Mouse (Mus musculus): Measurements from ENCODE around the gene E2f2.
A peak's percentile ranks its signal among the peaks of the same experiment; 100 is the strongest.

The E2f2 gene

DNA sequence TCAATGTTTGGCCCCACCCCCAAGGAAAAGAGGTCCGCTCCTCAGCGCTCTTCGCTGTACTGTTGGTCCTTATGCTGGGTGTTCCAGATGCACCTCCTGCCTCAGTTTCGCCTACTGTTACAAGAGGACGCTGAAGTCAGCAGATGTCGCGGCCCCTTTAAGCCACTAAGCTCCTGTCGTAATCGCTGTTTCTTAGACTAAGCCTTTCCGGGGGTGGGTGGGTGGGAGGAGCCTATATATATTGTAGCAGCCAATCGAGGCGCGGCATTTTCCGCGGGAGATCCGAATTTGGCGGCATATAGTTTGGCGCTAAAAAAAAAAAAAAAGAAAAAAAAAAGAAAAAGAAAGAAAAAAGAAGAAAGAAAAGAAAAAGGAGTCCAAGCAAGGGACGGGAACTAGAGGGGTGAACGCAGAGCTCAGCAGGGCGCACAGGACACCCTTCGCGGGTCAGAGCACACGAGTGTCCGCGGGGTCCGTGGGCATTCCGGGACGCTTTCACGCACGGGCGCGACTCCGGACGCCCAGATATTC lies at the start of gene E2f2:
E2f2 (plus strand) TSS at position 384 of the 531 bp plus-strand sequence.
- DNase-seq (ENCODE audit: extremely low read depth, low read depth), result peak; percentile 71

DNA sequence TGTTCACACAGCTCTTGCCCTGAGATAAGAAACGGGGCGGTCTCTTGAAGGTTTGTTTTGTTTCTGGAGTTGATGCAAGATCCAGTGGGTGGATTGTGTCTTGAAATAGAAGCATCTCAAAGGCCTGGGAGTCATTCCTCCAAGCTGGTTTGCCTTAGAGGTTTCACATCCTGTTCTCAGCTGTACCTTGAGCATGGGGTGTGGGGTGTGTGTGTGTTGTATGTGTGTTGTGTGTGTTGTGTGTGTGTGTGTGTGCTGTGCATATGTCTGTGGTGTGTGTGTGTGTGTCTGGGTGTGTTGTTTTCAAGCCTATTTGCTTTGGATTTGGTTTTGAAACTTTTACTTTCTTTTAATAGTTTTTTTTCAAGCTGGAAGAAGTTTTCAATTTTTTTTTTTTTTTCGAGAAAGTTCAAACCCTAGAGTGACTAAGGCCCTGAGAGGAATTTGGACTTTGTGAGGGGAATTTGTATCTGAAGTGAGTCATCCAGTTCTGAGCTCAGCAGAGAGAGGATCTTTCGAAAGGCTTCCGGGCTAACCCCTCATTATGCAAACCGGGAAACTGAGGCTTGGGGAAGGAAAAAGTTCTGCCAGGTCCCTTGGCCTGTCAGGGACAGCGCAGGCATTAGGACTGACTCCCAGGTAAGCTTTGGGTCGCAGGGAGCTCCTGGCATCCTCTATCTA lies 48.9 kb upstream of the E2f2 start:
- DNase-seq (ENCODE audit: extremely low read depth, low read depth), result no peak

DNA sequence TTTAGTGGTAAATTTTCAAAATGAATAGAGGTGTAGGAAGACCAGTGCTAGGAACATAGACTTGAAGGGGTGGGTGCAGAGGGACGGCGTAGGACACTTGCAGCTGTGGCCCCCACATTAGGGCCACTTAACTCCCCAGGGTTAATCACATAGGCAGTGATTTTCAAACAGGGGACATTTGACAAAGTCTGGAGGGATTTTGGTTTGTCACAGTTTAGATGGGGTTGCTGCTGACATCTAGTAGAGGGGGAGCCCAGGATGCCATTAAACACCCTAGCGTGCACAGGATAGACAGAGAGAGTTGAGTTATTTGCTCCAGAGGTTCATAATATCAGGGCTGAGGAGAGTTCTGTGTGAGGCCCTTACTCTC lies 48.4 kb upstream of the E2f2 start:
- no peak for DNase-seq (ENCODE audit: extremely low read depth, low read depth)

DNA sequence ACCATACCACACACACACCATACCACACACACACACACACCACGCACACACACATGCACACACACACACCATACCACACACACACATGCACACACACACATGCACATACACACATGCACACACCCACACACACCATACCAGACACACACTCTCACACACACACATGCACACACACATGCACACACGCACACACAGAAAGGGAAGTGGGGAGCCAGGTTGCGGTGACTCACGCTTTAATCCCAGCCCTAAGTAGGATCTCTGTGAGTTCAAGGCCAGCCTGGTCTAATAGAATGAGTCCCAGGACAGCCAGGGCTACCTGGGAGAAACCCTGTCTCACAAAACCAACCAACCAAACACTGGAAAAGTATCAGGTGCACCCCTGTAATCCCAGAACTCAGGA lies 47.6 kb upstream of the E2f2 start:
- no peak for DNase-seq (ENCODE audit: extremely low read depth, low read depth)

DNA sequence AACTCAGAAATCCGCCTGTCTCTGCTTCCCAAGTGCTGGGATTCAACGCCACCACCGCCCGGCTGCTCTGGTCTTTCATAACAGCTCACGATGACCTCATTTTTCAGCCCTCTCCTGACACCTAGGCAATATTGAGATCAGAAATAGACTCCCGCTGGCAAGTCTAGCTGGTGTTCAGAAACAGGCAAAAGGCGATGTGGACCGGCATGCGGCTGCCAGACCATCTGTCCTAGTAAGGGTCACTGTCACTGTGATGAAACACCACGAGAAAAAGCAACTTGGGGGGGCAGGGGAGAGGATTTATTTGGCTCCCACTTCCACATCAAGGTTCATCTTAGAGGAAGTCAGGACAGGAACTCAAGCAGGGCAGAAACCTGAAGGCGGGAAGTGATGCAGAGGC lies 46.7 kb upstream of the E2f2 start:
- no peak for DNase-seq (ENCODE audit: extremely low read depth, low read depth)

DNA sequence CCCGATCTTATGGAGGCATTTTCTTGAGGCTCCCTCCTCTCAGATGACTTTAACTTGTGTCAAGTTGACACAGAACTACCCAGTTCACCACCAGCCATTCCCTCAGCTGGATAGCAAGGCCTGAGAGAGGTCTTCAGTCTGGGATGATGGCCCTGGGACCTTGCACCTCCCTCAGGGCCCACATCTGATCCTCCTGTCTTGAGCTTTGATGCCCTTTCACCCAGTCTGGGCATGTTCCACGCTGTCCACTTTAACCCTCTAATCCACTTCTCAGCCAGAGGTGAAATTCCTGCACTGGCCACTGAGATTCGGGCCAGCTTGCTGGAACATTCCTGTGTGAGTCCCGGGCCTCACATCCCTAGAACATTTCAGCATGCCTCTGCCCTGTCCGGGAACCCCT lies 46.2 kb upstream of the E2f2 start:
- no peak for DNase-seq (ENCODE audit: extremely low read depth, low read depth)

DNA sequence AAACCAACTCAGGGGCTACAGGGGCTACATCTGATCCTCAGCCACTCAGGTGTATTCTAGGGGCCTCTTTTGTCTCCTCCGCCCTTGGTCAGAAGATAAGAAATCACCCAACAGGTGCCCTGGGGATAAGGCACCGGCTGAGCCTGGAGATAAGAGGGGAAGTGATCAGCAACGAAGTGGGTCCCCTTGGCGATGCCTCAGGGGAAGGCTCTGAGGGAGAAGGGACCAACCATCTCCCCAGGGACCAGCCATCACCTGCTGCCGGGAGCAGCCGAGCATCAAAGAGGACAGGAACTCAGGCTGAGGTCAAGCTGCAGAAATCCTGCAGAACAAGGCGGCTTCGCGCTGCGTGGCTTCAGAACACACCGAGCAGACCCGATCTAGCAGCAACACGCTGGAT lies 44.5 kb upstream of the E2f2 start:
- DNase-seq (ENCODE audit: extremely low read depth, low read depth), result no peak

DNA sequence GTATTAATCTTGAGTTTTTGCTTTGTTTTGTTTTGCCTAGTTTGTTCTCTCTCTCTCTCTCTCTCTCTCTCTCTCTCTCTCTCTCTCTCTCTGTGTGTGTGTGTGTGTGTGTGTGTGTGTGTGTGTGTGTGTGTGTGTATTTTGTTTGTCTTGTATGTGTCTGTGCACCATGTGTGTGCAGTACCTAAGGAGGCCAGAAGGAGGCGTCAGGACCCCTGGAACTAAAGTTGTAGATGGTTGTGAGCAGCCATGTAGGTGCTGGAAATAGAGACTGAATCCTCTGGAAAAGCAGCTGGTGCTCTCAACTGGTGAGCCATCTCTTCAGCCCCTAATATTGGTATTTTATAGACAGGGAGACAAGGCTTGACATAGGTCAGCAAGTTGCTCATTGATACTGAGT lies 42.4 kb upstream of the E2f2 start:
- no peak for DNase-seq (ENCODE audit: extremely low read depth, low read depth)

DNA sequence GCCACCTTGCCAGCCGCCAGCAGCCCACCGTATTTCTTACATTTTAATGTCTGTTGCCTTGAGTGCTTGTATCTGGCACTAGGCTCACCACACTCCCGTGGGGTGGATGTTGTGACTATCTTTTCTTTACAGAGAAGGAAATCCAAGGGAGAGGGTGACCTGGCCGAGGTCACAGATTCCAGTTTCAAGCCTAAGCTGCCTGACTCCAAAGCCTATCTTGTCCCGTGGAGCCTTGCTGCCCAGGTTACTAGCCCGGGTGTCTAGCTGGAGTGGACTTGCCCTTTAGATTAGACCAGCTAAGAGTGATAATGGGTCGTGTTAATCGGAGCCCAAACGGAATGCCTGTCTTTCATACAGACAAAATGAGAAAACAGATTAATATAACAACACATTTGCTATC lies 38.4 kb upstream of the E2f2 start:
- no peak for DNase-seq (ENCODE audit: extremely low read depth, low read depth)

DNA sequence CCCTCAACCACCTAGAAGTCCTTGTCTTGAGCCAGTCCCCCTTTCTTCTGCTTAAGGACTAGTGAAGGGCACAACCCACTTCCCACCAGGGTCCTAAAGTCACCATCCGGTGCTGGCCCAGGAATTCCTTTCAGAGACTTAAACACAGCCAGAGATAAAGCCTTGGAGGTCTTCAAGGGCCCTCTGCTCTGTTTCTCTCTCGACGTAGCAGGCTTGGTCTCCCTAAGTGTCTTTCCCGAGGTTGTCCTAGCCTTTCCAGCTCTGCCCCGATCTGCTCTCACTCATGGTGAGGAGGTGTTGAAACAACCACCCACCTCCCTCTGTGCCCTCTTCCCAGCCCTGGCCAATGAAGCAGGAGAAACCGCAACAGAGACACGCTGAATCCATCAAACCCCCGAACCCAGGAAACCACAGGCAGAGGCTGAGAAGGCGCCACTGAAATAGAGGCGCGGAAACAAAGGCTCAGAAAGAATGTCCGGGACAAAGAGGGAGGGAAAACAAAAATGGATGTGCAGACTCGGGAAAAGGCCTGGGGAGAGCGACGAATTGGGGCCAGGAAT lies 37.7 kb upstream of the E2f2 start:
- no peak for DNase-seq (ENCODE audit: extremely low read depth, low read depth)

DNA sequence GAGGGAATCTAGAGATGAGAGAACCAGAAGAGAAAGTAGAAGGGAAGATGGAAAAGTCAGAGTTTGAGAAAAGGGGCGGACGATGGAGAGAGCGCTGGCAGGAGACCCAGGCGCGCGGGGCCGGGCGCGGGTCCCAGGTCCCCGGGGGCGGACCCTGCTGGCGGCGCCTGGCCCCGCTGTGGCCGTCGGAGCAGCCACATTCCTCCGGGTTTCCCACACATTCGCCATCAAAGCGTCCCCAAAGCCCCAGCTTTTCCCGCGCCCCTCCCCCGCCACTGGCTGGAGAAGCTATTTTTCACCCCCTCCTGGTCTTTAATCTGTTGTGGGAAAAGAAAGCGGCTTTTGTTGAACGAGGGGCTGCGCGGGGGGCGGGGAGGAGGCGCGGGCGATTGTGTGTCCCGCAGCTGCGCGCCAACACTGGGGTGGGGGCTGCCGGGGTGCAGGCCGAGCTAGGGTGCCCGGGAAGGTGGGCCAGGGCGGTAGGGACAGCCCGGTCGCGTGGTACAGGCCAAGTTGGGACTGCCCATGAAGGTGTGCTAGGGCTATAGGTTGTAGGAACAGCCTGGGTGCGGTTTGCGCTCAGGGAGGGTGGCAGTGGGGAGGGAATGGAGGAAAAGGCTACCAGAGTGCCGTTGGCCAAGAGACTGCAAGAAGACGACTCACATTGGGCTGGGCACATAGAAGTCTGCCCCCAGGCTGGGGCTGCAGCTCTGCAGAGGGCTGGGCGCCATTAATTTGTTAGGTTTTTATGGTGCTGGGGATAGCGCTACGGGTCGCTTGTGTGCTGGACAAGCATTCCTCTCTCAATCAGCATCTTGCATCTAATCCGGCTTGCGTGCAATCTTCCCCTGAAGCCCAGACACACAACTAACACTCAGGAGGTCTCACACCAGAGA lies 37.0 kb upstream of the E2f2 start:
- DNase-seq (ENCODE audit: extremely low read depth, low read depth), result no peak

DNA sequence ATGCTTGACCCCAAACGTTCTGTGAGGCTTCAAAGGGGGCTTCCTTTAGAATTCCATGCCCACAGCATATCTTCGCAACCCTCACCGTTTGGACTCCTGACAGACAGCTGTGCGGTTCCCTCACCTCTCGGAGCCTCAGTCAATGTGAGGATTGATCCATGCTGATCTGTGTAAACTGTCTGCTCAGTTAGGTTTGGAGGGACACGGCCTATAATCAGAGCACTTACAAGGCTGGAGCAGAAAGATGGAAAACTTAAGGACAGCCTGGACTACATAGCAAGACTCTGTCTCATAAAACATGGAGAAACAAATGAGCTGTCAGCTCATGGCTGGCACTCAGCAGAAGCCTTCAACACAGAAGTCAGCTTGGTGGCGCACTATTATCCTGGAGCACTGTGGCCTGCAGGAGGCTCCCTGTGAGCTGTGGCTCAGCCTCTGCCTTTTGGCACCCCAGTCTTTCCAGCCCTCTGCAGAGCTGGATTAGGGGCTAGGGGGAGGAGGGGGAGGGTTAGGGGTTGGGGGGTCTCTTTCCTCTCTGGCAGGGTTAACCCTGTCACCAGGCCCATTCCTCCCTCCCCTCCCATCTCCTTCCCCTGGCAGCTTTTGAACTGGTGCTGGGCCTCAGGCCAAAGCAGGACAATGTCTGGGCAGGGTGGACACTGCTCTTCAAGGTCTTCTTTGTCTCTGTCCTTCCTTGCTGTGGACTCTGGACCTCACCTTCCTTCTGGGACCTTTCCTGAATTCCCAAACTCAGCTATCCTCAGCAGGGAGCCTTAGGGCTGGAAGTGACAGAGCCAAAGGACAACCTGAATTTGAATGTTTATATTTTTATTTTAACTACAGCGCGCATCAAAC lies 36.1 kb upstream of the E2f2 start:
- DNase-seq (ENCODE audit: extremely low read depth, low read depth), result no peak

DNA sequence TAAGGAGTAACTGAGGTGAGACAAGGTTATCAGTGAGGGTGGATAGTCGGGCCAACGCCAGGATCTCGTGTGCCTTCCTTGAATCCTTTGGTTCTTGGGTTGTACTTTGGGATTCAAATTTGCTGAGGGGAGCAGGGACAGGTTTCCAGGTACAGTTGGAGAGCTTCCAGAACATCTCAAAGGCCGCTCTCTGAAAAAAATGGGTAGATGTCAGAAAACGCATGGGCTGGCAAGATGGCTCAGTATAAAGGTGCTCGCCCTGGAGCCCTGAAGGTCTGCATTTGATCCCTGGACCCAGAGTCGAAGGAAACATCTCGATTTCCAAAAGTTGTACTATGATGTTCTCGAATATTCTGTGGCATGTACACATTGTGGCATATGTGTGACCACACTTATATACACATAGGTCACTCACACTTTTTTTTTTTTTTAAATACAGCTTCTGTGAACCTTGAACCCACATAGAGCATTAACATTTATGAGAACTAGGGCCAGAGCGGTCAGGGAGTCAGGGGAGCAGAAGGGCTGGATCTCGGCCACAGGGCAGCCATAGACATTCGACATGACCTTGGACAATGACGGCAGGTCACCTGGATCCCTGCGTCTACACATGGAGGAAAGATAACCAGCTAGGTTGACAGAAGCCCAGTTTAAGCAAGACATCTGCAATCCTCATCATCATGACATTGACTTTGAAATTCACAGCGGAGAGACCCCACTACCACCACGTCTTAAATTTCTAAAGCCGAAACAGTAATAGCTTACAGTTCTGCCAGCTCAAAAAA lies 32.7 kb upstream of the E2f2 start:
- no peak for DNase-seq (ENCODE audit: extremely low read depth, low read depth)

DNA sequence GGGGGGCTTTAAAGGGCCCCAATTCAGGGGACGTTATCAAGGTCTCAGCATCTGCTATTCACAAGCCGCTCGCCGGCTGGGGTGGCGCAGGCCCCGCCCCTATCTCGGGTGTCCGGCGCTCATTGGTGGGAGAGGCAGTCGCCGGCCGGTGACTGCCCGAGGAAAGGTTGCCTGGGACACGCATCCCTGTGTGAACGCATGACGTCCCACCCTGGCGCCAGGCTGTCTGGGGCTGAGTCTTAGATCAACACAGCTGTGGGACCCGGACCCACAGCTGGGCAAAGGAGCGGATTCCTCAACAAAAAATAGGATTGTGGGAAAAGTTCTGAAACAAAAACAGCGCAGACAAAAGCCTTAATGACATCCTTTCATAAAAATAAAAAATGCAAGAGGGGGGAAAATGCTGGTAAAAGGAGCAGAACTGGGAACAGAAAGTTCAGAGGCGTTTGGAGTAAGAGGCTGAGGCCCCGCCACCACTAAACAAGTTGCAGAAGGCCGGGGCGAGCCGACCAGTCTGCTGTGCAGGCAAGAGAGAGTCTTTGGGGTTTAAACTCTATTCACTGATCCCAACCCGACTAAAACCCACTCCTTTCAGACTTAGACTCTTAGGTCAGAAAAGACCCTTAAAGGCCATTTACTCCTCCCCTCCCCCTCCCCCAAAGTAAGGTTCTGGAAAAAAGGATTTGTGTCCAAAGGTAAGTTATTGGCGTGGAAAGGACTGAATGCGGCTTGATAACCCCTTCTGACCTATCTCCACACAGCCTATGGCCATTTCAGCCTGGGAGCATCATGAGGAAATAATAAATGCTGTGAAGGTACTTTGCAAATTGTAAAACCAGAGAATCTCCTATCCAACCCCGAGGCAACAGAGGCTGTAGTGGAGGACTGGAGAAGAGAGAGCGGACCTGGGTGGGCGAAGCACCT lies 31.6 kb upstream of the E2f2 start:
- peak; percentile 54 for DNase-seq (ENCODE audit: extremely low read depth, low read depth)

DNA sequence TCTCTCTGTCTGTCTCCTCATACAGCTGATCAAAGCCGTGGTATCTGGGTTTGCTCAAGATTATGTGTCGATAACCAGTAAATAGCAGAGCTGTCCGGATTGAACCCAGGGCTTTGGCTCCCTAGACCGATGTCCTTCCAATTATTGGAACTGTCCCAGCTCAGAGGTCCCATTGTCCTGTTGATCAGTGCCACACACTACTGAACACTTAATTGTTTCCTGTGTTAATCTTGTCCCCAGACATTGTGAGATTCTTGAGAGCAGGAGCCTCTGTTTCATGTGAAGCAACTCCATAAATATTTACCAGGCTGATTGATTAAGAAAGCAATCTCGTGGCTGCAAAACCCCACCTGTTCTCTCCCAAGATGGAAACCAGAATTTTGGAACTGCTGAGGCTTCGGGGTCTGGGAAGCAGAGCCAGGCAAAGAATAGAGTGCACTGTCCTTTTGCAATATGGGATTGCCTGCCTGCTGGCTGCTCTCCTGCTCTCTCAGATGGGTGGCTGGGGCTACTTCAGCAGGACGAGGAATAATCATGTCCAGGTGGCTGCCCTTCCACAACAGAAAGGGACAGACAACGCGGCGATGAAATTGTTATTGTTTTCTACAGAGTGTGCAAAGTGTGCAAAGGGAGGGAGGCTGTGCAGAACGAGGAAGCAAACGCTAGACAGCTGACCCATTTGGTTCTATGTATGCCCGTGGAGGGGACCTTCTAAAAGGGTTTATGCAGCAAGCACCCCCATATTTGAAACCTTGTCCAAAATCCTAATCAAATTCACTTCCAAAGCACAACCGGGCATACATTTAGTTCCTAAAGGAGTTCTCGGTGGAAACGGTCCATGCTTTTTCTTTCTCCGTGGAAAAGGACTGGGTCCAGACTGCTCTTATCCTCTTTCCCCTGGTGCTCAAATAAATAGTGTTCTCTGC lies 29.7 kb upstream of the E2f2 start:
- DNase-seq (ENCODE audit: extremely low read depth, low read depth), result no peak

DNA sequence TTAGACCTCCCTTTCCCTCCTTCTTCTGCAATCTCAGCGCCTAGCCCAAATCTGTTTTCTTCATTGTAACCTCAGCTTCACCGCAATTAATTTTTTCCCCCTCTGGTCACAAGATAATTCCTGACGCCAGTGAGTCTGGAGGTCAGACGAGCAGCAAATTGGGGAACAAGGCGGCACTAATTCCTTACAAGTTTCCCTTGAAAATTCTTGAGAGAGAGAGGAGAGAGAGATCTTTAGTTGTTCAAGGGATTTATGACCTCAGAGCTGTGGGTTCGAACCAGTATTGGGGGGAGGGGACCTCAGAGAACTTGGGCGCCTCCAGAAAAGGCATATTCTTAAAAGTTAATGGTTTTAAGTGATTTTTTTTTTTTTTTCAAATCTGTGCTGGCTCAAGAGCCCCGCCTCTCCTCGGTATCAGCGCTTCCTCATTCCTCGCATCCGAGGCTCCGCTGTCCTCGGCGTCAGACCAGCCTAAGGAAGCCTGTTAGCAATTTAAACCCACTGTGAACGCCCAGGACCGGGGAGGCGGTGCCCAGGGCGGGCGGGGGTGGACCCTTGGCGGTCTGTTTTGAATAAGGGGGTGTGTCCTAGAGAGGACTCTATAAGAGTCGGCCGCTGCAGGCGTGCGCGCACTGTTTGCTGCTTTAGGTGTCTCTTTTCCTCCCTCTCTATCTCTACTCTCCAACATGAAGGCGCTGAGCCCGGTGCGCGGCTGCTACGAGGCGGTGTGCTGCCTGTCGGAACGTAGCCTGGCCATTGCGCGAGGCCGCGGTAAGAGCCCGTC lies 28.8 kb upstream of the E2f2 start, which contains the start of gene Id3:
Id3 (plus strand) TSS at position 305 of the 784 bp plus-strand sequence.
- peak; percentile 90 for DNase-seq (ENCODE audit: extremely low read depth, low read depth)

DNA sequence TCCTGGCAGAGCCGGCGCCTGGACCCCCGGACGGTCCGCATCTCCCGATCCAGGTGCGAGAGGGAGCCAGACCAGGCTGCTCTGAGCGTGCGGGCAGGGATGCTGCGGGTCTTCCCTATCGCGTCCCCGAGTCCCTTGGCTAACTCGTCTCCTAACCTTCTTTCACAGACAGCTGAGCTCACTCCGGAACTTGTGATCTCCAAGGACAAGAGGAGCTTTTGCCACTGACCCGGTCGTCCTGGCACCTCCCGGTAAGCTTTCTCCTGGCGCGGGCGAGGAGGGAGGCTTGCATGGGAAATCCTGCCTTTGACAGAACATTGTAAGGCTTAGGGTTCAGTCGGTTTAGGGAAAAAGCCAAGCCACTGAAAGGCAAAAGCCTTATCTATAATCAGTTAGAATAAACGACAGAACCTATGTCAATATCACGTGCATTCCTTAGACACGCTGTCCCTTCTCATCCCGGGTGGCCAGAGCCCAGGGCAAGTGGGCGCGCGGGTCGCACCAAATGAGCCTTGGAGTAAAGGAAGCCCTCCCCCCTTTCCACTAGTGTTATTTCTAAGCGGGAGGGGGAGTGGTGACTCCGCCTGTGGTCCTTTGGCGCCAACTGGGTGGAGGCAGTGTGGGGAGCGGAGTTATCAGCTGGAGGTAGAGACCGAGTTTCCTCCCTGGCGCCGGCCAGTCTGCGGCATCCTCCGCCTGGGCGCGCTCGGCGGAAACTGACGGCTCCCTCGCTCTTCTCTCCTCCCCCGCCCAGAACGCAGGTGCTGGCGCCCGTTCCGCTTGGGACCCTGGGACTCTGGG lies 27.9 kb upstream of the E2f2 start:
- DNase-seq (ENCODE audit: extremely low read depth, low read depth), result no peak

Data from MEL-GATA-1-ER (cell line).